Mouse (Mus musculus) myocyte (in vitro differentiated cells): ENCODE results near the gene Glis3. TPM values are rescaled to one million over a fixed set of nuclear protein-coding genes. Genes with fewer than 3 reads are reported as not detected.

Experiments
- H3K27me3 ChIP-seq: one replicate; pipeline ENCODE4 v1.6.1; 2011; ENCODE audit not compliant: control insufficient read depth, insufficient read depth, insufficient read length
- H3K36me3 ChIP-seq: one replicate; pipeline ENCODE4 v1.6.1; 2011; ENCODE audit not compliant: control insufficient read depth, insufficient read depth
- H3K4me2 ChIP-seq: one replicate; pipeline ENCODE4 v1.6.1; 2011; ENCODE audit warnings: low read depth, control low read depth
- H3K4me3 ChIP-seq: one replicate; pipeline ENCODE4 v1.5.1; 2011; ENCODE audit warnings: mild to moderate bottlenecking, control low read depth, moderate library complexity
- H3K79me2 ChIP-seq: one replicate; pipeline ENCODE4 v1.6.1; 2011; ENCODE audit not compliant: control insufficient read depth, insufficient read depth
- H3ac ChIP-seq: one replicate; pipeline ENCODE4 v1.6.1; 2011; ENCODE audit not compliant: control insufficient read depth, insufficient read length
- CEBPB ChIP-seq: IDR thresholded peaks from 2 replicates; pipeline ENCODE4 v1.6.1; 2011; ENCODE audit warnings: mild to moderate bottlenecking, moderate library complexity; ENCODE audit not compliant: poor library complexity, insufficient read depth, severe bottlenecking
- E2F4 ChIP-seq: IDR thresholded peaks from one replicate; pipeline ENCODE4 v1.6.1; 2011; ENCODE audit warnings: mild to moderate bottlenecking, control low read depth, moderate library complexity; ENCODE audit not compliant: insufficient read depth
- MAX ChIP-seq: IDR thresholded peaks from one replicate; pipeline ENCODE4 v1.6.1; 2011; ENCODE audit warnings: low read depth, mild to moderate bottlenecking, control low read depth
- MYOD1 ChIP-seq, 3 experiments: IDR thresholded peaks; one replicate each; pipeline ENCODE4 v1.6.1; 2011; ENCODE audit warnings: control low read depth in 2 of 3, low read depth in 2 of 3, mild to moderate bottlenecking in 2 of 3, moderate library complexity in 1 of 3; ENCODE audit not compliant: insufficient read length in 2 of 3, control insufficient read depth in 1 of 3
- MYOG ChIP-seq, 3 experiments: IDR thresholded peaks; one replicate each; pipeline ENCODE4 v1.6.1; 2011; ENCODE audit warnings: control low read depth in 2 of 3, low read depth in 2 of 3, mild to moderate bottlenecking in 2 of 3; ENCODE audit not compliant: insufficient read length in 2 of 3, control insufficient read depth in 1 of 3, insufficient read depth in 1 of 3
- POLR2A ChIP-seq: IDR thresholded peaks from one replicate; pipeline ENCODE4 v1.6.1; 2011; ENCODE audit warnings: low read depth, mild to moderate bottlenecking, control low read depth, moderate library complexity; ENCODE audit not compliant: insufficient read length
- POLR2AphosphoS2 ChIP-seq: IDR thresholded peaks from one replicate; pipeline ENCODE4 v1.6.1; 2011; ENCODE audit warnings: low read depth, control low read depth; ENCODE audit not compliant: insufficient read length
- REST ChIP-seq: IDR thresholded peaks from one replicate; pipeline ENCODE4 v1.6.1; 2011; ENCODE audit warnings: mild to moderate bottlenecking, control low read depth, moderate library complexity; ENCODE audit not compliant: insufficient read depth, insufficient read length
- SRF ChIP-seq: IDR thresholded peaks from one replicate; pipeline ENCODE4 v1.6.1; 2011; ENCODE audit warnings: low read depth; ENCODE audit not compliant: control insufficient read depth, insufficient read length
- TCF12 ChIP-seq: IDR thresholded peaks from one replicate; pipeline ENCODE4 v1.6.1; 2011; ENCODE audit warnings: mild to moderate bottlenecking, control low read depth; ENCODE audit not compliant: poor library complexity, insufficient read depth, severe bottlenecking
- TCF3 ChIP-seq: IDR thresholded peaks from one replicate; pipeline ENCODE4 v1.6.1; 2011; ENCODE audit warnings: low read depth, control low read depth; ENCODE audit not compliant: insufficient read length
- USF1 ChIP-seq: IDR thresholded peaks from one replicate; pipeline ENCODE4 v1.6.1; 2011; ENCODE audit warnings: low read depth, mild to moderate bottlenecking, control low read depth, moderate library complexity
- polyA plus RNA-seq: library from polyadenylated mRNA; unstranded; fragments of >200 nt; fragmentation: generic; extraction: Trizol; gene quantifications from one replicate; pipeline ENCODE4 v1.2.1, GENCODE M21; 2012; ENCODE audit warnings: missing spikeins

The Glis3 gene
- polyA plus RNA-seq, 1 experiment, result 0.79 TPM

- TF ChIP-seq POLR2AphosphoS2 (no peak), USF1 (no peak), CEBPB (no peak), SRF (no peak), MAX (no peak), MYOG (IDR thresholded peaks at IDR 0.05; ENCODE audit: control insufficient read depth in 1 of 3, insufficient read depth in 1 of 3, insufficient read length in 2 of 3, low read depth in 2 of 3) (no peak), REST (no peak), TCF3 (no peak), POLR2A (no peak), TCF12 (no peak), E2F4 (no peak), MYOD1 (IDR thresholded peaks at IDR 0.05; ENCODE audit: control insufficient read depth in 1 of 3, insufficient read length in 2 of 3, low read depth in 2 of 3) (no peak)
- no peaks in the 10 kb centered on the region for H3K79me2 ChIP-seq
- H3K4me3 ChIP-seq, result no peak overlapping the region
- no peak overlapping the region for H3ac ChIP-seq
- H3K36me3 ChIP-seq, result no peaks in the 10 kb centered on the region
- H3K27me3 ChIP-seq, result no peaks in the 10 kb centered on the region
- no peak overlapping the region for H3K4me2 ChIP-seq
Measured at GRCm38 (mm10) chr19:28336651-28337510, 343.0 kb downstream of the Glis3 start.

GRCm38 (mm10) chr19:28335890-28336289 is 344.0 kb downstream of the Glis3 start:
- H3K27me3 ChIP-seq, result no peaks in the 10 kb centered on the region

GRCm38 (mm10) chr19:28333007-28333766 is 346.7 kb downstream of the Glis3 start:
- TF ChIP-seq E2F4 (no peak), MYOG (IDR thresholded peaks at IDR 0.05; ENCODE audit: control insufficient read depth in 1 of 3, insufficient read depth in 1 of 3, insufficient read length in 2 of 3, low read depth in 2 of 3) (no peak), POLR2A (no peak), SRF (no peak), MYOD1 (IDR thresholded peaks at IDR 0.05; ENCODE audit: control insufficient read depth in 1 of 3, insufficient read length in 2 of 3, low read depth in 2 of 3) (no peak), TCF3 (no peak), MAX (no peak), CEBPB (no peak)
- Histone ChIP-seq H3K36me3 (no peaks in the 10 kb centered on the region), H3K27me3 (no peaks in the 10 kb centered on the region), H3K4me2 (no peak overlapping the region), H3K4me3 (no peak overlapping the region), H3ac (no peak overlapping the region), H3K79me2 (no peaks in the 10 kb centered on the region)

More at GRCm38 (mm10) chr19:28335890-28336289, 344.0 kb downstream of the Glis3 start:
- TF ChIP-seq TCF3 (no peak), MAX (no peak), POLR2AphosphoS2 (no peak), TCF12 (no peak), USF1 (no peak), SRF (no peak), POLR2A (no peak), CEBPB (no peak), MYOD1 (IDR thresholded peaks at IDR 0.05; ENCODE audit: control insufficient read depth in 1 of 3, insufficient read length in 2 of 3, low read depth in 2 of 3) (no peak), REST (no peak), MYOG (IDR thresholded peaks at IDR 0.05; ENCODE audit: control insufficient read depth in 1 of 3, insufficient read depth in 1 of 3, insufficient read length in 2 of 3, low read depth in 2 of 3) (no peak), E2F4 (no peak)
- no peak overlapping the region for H3ac ChIP-seq
- H3K4me2 ChIP-seq, result no peak overlapping the region
- H3K36me3 ChIP-seq, result no peaks in the 10 kb centered on the region
- no peaks in the 10 kb centered on the region for H3K79me2 ChIP-seq
- no peak overlapping the region for H3K4me3 ChIP-seq

- Histone ChIP-seq H3K79me2 (no peaks in the 10 kb centered on the region), H3K4me3 (no peak overlapping the region), H3K36me3 (no peaks in the 10 kb centered on the region), H3ac (no peak overlapping the region), H3K4me2 (no peak overlapping the region), H3K27me3 (no peaks in the 10 kb centered on the region)
- TF ChIP-seq MYOD1 (IDR thresholded peaks at IDR 0.05; ENCODE audit: control insufficient read depth in 1 of 3, insufficient read length in 2 of 3, low read depth in 2 of 3) (no peak), USF1 (no peak), REST (no peak), TCF12 (no peak), SRF (no peak), POLR2AphosphoS2 (no peak), CEBPB (no peak), MAX (no peak), POLR2A (no peak)
Measured at GRCm38 (mm10) chr19:28328444-28329110, 351.3 kb downstream of the Glis3 start.
